Mouse (Mus musculus) thymus, postnatal 14 days (tissue): ENCODE data around the gene Agbl4.

Source experiments
- DNase-seq: peaks from one replicate; pipeline ENCODE4 v3.0.0; 2021

The Agbl4 gene

DNA sequence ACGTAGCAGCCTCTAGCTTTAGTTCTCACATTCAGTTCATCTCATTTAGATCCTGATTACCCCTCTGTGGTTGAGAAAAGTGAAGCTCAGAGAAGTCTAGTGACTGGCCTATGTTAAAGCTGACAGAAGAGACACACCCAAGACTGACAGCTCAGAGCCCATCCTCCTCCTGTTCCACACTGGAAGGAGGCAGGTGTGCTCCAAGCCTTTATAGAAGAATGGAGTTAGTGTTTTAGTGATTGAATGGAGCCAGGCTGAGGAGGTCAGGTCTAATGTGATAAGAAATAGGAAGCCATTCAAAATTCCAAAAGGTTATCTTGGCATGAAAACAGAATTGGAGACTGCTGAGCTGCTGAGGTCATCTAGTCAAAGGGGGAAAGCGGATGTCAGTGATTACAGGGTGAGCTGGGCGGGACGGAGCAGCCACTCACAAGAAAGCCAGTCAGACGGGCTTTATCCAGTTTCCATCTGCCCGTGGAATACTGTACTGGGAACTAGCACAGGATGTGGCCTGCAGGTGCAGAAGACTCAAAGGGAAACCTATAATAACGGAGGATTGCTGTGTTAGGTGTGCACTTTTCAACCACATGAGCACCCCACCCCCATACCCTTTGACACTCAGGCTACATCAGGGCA is 1053.9 kb downstream of the Agbl4 start:
- DNase-seq = no peak

DNA sequence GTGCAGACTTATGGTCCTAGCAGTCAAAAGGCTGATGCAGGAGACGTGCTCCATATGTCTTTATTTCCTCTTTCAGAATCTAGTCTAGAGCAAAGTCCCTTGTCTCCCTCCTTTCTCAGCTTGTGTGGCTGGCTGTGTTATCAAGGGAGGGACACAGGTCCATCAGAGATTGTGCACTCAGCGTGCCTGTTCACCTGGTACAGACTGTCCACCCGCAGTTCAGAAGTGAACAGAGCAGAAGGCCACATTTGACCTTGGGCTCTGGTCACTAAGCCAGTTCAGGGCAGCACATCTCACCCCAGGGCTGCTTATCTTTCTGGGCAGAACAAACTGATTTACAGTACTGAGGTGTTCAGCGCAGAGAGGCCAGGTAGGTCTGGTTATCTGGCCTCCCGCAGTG is 1054.7 kb downstream of the Agbl4 start:
- no peak for DNase-seq

DNA sequence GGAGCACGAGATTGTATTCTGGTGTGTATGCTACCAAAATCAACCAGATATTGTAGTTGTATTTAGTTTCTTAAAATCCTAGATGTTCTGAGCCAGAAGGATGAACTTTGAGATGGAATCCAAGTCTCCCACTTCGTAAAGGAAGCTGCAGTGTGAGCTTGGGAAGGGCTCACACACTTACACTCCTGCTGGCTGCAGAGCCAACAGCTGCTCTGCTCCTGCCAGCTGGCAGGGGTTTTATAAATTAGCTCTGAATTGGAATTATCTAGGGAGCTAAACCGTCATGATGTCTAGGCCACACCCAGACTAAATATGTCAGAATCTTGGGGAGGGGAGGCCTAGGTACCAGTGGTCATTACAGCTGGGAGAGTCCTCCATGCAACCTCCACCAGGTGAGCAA is 1055.8 kb downstream of the Agbl4 start:
- no peak for DNase-seq

DNA sequence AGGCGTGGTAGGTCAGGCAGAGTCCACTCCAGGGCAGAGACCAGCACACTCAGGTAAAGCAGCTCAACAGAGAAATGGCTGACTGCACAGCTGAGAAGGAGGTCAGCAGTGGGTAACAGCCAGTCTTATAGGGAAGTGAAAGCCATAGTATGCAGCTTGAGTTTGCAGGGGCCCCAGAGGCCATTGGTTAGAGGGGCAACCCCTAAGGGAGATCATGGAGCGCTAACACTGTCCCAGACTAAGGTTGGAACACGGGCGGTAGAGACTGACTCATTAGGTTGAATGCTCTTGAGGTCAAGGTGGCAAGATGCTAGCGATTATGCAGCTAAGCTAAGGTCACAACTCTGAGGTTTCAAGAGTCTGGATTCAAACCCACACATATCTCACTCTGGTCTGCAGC is 1058.2 kb downstream of the Agbl4 start:
- DNase-seq = no peak

DNA sequence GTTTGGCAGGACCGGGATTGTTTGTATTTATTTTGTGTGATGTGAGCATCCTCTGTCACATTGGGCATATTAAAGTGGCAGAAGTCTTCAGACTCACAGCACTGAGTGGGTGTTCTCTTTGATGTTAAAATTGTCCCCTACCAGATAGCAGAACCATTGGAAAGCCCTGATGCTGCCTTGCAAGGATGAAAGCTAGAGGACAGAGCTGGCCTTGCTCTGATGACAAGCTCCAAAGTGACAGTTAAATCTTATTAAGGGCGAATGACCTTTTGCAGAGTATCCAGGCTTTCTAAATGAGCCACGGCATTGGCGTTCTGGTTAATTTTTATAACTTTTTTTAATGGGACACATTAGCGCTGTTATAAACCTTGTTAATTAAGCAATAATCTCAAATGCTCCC is 1060.1 kb downstream of the Agbl4 start:
- no peak for DNase-seq

DNA sequence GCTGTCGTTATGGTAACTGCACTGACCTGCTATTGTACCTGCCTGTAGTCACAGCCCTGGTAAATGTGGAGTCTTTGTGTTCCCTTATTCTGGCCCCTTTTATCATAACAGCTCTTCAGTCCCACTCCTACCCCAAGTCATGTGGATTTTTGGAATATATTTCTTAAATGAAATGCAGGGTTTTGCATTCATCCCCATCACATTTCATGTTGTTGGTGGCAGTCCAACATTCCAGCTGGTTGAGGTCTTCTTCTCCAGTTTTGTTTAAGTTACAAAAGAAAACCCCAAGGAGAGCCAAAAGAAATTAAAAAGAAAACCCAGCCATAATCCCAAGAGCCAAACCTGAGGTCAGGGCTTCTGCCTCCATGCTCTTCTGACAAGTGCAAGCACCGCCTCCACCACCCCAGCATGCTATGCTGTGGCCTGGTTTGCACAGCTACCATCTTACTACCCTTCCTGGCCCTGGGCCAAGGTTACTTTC is 1069.9 kb downstream of the Agbl4 start:
- no peak for DNase-seq

DNA sequence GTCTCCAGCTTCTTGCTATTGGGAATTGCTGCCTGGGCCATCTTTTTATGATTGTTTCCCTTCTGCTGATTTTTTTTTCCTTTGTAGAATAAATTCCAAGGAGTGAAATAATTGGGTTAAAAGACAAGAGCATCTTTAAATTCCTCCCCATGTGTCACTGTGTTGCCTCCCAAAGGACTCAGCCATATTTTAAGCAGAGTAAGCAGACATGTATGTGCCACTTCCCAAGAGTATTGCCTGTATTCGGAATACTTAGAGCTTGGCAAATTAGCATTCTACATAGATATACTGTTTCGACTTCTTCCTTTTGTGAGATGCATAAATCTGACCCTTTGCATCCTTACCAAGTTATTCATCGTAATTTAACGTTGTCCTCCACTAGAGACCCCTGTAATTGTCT is 1070.3 kb downstream of the Agbl4 start:
- no peak for DNase-seq

DNA sequence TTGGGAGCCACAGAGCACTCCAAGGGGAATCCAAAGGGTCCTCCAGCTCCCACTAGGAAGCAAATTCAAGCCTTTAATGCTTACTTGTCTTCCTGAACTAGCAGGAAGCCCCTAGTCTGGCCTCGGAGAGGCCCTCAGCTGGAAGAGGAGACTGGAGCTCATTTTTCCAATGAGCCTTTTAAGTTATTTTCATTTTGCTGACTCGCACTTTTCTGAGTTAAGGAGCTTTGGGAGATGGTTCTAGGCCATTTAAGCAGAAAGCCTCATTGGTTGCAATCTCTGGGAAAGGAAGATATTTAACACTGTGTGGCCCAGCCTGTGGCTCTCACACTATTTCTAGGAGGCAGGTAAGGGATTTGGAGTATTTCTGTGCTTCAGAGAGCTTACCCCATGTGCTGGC is 1072.4 kb downstream of the Agbl4 start:
- no peak for DNase-seq

DNA sequence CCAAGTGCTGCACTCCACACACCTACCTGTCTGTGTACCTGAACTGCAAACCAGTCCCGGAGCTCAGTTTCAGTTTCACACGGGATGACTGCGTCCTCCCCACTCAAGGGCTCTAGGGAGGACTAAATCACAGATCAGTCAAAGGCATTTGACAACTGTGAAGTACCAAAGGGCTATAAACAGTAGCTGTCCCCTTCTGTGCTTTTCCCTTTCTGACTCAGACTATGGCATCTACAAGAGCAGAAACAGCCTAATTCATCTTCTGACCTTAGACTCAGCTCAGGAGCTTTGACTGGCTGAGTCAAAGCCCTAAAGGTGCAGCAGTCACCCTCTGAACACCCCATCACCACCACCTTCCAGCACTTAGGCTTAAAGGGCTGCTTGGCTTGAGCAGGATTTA is 1074.3 kb downstream of the Agbl4 start:
- no peak for DNase-seq

DNA sequence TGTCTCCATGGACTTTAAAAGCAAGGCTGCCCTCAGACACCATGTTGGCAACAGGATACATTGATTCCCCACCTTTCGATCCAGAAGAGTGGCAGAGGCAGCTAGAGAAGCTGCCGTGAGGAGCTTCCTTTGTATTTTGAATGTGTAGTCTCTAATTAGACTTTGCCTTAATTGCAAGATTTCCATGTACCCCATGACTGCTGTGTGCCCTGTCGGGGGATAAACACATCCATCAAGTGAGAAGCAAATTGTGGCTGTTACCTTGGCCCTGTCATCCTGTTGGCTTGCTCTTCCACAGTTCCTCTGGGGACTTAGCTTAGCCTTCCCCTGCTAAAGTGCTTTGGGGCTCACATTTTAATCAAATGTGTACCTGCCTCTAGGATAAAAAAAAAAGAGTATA is 1075.0 kb downstream of the Agbl4 start:
- no peak for DNase-seq

DNA sequence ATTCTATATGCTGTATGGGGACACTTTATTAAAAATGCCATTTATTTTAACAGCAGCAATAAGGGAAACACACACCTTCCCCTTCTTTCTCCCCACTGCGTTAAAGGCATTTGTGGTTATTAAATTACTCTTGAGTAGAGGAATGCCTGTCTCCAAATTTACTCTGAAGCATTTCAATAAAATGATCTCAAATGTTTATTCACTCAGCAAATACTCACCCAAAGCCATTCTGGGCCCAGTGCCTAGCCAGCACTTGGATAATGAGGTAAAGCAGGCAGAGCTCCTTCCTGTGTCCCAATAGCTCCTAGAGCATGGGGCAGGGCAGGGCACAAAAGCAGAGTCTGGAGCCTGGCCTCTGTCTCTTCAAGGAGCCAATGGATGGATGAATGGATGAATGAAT is 1075.6 kb downstream of the Agbl4 start:
- DNase-seq = no peak

DNA sequence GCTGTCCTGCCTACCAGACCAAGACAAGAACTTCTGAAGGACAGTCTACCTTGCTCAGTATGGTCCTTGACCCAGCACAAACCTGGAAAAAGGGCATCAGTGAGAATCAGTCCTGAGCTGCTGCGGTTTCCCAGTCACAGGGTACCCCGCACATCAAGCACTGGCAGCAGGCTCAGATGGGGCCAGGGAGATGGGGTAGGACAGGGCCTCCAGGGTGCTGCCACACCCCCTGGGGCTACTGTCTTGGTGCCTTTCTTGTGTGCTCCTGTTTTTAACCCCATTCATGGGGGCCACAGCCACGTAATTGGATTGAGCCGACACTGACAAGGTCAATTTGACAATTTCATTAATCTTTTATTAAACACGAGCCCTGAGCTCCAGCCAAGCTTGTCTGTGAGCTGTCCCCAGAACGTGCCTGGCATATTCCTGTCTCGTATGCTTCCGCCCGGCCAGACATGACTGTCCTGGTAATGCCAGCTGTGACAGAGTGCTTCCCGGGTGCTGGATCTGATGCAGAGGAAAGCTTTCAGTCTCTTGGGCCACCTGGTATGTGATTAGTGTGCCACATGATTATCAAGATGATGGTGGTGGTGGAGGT is 1078.0 kb downstream of the Agbl4 start:
- DNase-seq = no peak

DNA sequence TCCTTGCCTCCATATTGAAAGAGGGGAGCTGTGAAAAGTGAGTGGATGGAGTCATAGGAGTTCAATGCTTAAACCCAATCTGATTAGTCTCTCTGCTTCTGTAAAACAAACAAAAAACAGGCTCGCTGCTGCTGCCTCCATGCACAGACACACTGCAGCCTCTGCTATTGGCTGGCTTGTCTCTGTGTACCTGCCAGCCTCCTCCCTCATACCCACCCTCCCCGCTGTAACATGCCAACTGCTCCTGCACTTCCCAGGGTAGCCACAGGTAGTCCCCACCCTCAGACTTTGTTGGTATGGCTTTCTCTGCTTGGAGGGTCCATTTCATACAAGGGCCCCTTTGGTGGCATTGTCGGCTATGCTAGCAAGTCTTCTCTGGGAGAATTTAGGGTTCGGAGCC is 1080.0 kb downstream of the Agbl4 start:
- DNase-seq = no peak

DNA sequence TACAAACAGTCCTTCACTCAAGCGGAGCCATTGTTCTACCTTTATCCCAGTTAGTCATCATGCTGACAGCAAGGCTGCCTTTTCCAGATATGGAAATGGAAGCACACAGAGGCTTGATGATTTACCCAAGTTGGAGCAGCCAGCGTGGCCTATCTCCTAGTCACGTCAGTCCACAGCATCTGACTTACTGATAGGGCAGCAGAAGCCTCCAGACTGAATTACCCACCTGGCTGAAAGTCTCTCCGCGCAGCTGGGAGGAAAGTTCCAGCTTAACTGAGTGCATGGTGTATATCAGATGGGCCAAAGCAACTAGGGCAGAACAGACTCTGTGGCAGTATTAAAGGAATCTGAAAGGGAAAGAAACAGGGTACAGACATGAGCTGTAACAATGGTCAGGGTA is 1086.0 kb downstream of the Agbl4 start:
- DNase-seq = no peak

DNA sequence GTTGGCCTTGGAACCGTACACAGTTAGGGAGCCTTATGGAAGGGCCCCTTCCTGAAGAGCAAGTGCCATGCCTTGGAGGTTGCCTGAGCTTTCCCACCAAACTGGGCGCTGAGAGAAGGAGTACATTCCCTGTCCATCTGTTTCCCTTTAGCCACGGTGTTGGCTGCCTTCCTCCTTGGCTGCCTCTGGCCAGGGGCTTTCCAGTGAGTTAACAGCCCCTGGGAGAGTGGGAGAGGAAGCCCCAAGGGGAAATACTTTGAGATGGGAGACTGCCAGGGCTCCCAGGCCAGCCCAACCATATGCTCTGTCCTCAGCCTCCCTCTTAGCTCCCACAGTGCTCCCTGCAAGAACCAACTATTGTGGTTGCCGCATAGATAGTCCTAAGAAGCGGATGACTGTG is 1087.7 kb downstream of the Agbl4 start:
- no peak for DNase-seq

DNA sequence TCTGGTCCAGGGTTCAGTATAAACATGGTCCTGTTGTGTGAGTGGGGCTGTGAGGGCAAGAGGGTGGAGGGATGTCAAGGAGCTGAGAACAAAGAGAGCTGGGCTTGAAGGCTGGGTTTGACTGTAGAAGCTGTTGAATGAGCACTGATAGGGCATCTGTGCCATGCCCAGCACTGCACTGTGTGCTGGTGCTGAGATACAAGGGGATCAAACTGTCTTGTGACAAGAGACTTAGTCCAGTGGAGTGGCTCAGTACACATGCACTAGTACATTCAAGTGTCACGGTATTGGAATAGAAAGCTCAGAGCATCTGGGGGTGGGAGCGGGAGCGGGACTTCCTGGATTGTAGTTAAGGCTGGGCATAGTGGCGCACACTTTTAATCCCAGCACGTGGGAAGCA is 1088.7 kb downstream of the Agbl4 start:
- no peak for DNase-seq

DNA sequence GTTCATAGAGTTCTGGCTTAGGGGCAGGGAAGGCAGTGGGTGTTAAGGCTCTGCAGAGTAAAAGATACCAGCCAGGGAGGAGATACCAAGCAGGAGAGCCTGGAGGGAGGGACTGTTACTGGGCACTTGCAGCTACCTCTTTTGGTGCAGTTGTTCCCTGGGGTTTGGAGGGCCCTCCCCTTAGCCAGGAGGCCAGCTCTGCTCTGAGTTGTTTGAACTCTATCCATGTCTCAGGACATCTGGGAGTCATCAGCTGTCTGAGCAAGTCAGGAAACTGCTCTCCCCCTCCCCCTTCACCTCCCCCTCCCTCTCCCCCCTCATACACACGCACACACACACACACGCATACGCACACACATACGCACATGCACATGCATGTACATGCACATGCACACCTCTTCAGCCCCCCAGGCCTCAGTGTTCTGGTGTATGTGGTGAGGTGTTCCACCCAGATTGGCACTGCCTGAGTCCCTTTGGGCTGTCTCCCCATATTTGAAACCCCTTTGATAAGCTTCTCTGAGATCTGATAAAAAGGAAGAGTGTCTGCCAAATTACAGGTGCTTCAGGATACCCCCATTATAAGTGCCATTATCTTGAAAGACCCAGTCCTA is 1089.9 kb downstream of the Agbl4 start:
- DNase-seq = no peak

DNA sequence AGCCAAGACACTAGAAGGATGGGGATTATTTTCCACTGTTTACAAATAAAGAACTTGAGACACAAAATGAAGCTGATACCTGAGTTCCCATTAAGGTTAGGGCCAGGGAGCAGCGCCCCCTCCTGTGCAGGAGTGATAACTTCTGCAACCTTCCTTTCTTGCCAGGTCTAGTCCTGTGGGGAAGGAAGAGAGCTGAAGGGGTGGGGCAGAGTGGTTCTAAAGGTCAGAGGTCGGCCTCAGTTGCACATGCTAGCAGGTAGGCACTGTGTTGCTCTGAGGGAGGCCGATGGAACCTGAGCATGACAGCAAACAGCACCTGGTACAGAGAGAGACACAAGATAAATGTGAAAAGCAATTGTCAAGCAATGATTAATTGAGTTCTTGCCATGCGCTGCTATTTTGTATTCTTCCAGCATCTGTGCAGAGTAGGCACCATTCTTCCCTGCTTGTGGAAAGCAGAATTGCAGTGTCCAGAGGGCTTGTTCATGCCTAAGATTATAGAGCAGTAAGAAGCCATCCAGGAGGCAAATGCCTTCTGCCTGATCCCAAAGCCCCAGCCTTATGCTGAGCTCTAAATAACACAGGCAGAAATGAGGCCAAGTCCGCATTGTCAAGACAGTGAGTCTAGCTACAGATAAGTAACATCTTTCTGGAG is 1096.4 kb downstream of the Agbl4 start:
- DNase-seq = peak; percentile 8

DNA sequence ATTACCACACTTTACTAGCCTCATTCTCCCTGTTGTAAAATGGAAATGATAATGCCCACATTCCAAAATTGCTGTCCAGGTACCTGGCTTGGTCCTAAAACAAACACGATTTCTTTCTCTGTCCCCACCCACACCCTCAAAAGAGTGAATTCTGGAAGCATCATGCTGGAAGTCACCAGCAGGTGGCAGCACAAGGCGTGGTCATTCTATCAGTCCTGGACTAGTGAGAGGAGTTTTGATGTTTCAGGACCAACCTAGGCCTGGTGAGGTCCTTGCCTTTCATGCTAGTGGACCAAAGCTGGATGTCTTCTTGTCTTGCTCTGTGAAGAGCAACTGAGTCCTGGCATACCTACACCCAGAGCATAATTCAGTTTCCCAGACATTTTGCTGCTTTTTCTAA is 1098.5 kb downstream of the Agbl4 start:
- DNase-seq = peak; percentile 45

DNA sequence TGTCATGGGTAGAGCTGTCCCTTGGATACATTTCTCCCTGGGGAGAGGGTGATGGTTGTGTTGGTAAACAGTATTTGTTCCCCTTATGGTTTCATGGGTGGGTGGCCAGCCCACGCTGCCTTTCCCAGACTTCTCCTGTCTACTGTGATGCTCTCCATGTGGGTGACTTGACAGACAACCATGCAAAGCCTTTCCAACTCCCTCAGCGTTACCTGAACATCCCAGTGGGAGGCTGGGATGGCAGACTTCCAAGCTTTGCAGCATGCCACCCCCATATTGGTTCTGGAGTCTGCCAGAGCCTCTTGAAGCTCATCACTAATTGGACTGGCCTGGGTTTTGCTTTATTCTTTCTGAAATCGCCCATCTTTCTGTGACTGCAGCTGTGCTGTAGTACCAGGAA is 1101.3 kb downstream of the Agbl4 start:
- DNase-seq = no peak

DNA sequence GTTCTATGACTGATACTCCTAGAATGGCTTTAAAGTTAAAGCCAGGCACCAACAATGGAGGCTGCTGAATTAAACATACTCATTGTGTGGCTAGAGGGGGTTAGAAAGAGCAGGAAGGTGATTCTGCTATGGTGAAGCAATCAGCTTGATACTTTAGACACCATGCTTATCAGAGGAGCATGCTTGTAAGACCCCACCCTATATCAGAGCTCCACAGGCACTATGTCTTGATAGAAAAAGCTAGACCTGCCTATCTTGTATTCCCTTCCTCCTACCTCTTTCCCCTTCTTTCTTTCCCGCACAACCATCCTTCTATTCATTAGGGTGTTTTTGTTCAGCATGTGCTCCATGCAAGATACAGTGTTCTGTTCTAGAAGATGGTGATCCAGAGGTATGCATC is 1104.0 kb downstream of the Agbl4 start:
- DNase-seq = no peak

DNA sequence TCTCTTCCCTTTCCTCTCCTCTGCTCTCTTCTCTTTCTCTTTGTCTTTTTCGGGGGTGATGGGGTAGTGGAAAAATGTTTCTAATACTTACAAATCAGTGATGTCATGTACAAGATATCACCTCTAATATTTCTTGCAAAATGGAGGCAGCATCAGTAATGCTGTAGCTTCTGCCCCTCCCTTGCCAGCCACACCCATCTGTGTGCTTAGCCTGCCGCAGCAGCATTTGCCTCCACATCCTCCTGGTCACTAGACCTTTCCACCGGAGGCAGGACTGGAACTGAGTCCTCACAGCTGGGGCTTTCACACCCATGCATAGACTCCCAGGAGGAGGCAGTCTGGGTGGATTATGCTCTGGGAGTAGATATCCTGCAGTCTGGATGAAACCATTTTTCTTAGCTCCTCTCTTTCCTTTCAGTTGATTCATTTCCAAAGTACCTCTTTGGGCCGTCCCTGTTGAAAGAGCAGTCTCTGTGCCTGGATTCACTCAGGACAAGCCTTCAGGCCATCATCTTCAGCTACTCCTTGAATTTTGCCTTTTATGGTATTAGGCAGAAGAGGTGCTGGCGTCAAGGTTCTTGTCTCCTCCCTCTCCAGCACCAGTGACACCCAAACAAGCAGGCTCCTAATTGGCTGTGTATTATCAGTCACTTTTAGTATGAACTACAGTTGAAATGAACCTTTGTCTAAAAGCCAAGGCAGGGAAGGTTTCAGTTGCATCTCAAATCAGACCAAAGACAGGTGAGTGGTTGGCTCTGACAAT is 1105.7 kb downstream of the Agbl4 start:
- no peak for DNase-seq

DNA sequence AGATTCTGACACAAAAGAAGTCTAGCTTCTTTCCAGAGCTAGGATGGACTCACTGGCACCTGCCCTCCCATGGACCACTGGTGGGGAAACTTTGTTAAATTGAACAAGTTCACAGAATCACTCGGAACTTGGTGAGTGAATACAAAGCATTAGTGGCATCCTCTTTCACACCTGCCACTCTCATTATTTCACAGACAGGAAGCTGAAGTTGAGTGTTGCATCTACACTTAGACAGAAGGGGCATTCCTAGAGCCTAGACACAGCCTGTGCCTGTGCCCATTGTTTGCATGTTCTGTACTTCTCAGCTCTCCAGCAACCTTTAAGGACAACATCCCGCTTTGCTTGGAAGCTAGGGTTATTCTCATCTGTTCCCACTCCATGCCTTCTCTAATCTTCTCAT is 1107.5 kb downstream of the Agbl4 start:
- no peak for DNase-seq
